Mouse (Mus musculus) spleen, embryonic (tissue): ENCODE measurements around the gene Prss29.

Source experiments
- CTCF ChIA-PET: fragments of 350-600 bp; sonication (Branson Sonifier 250); formaldehyde crosslinking; loops from one replicate; lab custom pipeline; 2022; lab: Charles Lee

Gene Prss29

GRCm38 (mm10) chr17:25341490-25341889, 23.0 kb downstream of the Prss29 start:
- CTCF ChIA-PET, result no interaction called here

- CTCF ChIA-PET, result no interaction called here
These were observed 27.0 kb downstream of the Prss29 start, which contains the start of gene Tpsab1 for GRCm38 (mm10) chr17:25345462-25345861. Gene Tpsab1 (minus strand): TSS chr17:25345562.

GRCm38 (mm10) chr17:25361291-25361690, 42.8 kb downstream of the Prss29 start:
- CTCF ChIA-PET, result no interaction called here

DNA sequence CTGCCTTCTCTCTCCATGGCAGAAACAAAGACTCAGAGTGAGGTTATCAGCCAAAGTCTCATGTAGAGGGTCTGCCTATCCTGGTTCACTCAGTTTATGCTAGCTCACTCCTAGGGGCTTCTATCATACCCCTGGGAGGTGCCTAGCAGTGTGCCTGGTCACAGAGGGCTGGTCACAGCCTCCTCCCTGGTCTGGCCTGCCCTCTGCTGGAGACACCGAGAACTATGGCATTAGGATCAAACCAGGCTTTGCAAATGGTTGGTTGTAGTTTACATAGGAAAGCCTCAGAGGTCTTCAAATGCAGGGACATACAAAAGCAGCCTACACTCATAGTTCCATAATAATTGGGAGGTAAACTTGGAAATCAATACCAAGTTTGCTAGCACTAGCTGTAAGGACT, 45.3 kb downstream of the Prss29 start:
- CTCF ChIA-PET, result no interaction called here

- CTCF ChIA-PET, result no interaction called here
These were observed 47.6 kb downstream of the Prss29 start, which contains the start of gene Tpsb2 for GRCm38 (mm10) chr17:25366005-25366404. Gene Tpsb2 (plus strand): TSS chr17:25366305.

- CTCF ChIA-PET, result no interaction called here
These were observed 50.5 kb downstream of the Prss29 start, which contains the start of gene Tpsg1 for GRCm38 (mm10) chr17:25368973-25369372. Gene Tpsg1 (plus strand): TSS chr17:25369273.
